In genomic region chr8:70743656-70744590, GRCm38 (mm10) we compare ENCODE assay signal across 8 mouse cellular contexts. TPM values are rescaled to one million over a fixed set of nuclear protein-coding genes. Genes with fewer than 3 reads are reported as not detected.
DNase-seq lines count a peak whose midpoint lies in the region; ATAC-seq lines count a peak whose summit lies in the region.

No protein-coding gene starts in this region.

- no peaks in the 10 kb centered on the region; the same call in 1 of the 2 replicates for H3K9me3 ChIP-seq in forebrain, embryonic 16.5 days (ENCODE audit: control insufficient read depth, low read length)
- no peaks in the 10 kb centered on the region for H3K9me3 ChIP-seq in hindbrain, embryonic 11.5 days (ENCODE audit: control insufficient read depth, low read length)
- no peaks in the 10 kb centered on the region for H3K9me3 ChIP-seq in limb, embryonic 12.5 days
- no peaks in the 10 kb centered on the region for H3K9me3 ChIP-seq in midbrain, embryonic 13.5 days

- WGBS in forebrain, embryonic 16.5 days: 5% methylated on average over 48 of the region's 48 CpGs
- WGBS in hindbrain, embryonic 11.5 days: 4% methylated on average over 48 of the region's 48 CpGs
- WGBS in limb, embryonic 12.5 days: 5% methylated on average over 48 of the region's 48 CpGs
- 4% methylated on average over 48 of the region's 48 CpGs for WGBS in midbrain, embryonic 13.5 days

- H3K27ac ChIP-seq in forebrain, embryonic 16.5 days (ENCODE audit: low read length): no peak overlapping the region
- H3K27ac ChIP-seq in hindbrain, embryonic 11.5 days (ENCODE audit: low read depth, low read length): no peak overlapping the region
- no peak overlapping the region for H3K27ac ChIP-seq in limb, embryonic 12.5 days
- H3K27ac ChIP-seq in midbrain, embryonic 13.5 days: no peak overlapping the region

- no peaks in the 10 kb centered on the region for H3K36me3 ChIP-seq in forebrain, embryonic 16.5 days (ENCODE audit: control insufficient read depth, insufficient read depth)
- no peaks in the 10 kb centered on the region for H3K36me3 ChIP-seq in hindbrain, embryonic 11.5 days (ENCODE audit: control insufficient read depth, insufficient read depth, low read length)
- no peaks in the 10 kb centered on the region for H3K36me3 ChIP-seq in limb, embryonic 12.5 days
- no peaks in the 10 kb centered on the region for H3K36me3 ChIP-seq in midbrain, embryonic 13.5 days

- H3K4me2 ChIP-seq in forebrain, embryonic 16.5 days (ENCODE audit: low read length): peak overlapping the region; percentile 61
- peak overlapping the region; percentile 23 for H3K4me2 ChIP-seq in hindbrain, embryonic 11.5 days (replicated peaks; ENCODE audit: low read depth, low read length)
- peak overlapping the region; percentile 50 for H3K4me2 ChIP-seq in limb, embryonic 12.5 days
- peak overlapping the region; percentile 52 for H3K4me2 ChIP-seq in midbrain, embryonic 13.5 days (replicated peaks)

- H3K4me1 ChIP-seq in forebrain, embryonic 16.5 days (replicated peaks; ENCODE audit: control insufficient read depth, insufficient read depth, low read length): peaks cover 15% of the 10 kb centered on the region
- peaks cover 6% of the 10 kb centered on the region; the same call in 1 of the 2 replicates for H3K4me1 ChIP-seq in hindbrain, embryonic 11.5 days (replicated peaks; ENCODE audit: control insufficient read depth, insufficient read depth, low read length)
- peaks cover 15% of the 10 kb centered on the region for H3K4me1 ChIP-seq in limb, embryonic 12.5 days (replicated peaks)
- H3K4me1 ChIP-seq in midbrain, embryonic 13.5 days (replicated peaks): peaks cover 17% of the 10 kb centered on the region

- H3K27me3 ChIP-seq in forebrain, embryonic 16.5 days (replicated peaks; ENCODE audit: control insufficient read depth, insufficient read depth, low read length): peaks cover 57% of the 10 kb centered on the region
- H3K27me3 ChIP-seq in hindbrain, embryonic 11.5 days (ENCODE audit: control insufficient read depth, insufficient read depth, low read length): peaks cover 45% of the 10 kb centered on the region
- peaks cover 89% of the 10 kb centered on the region for H3K27me3 ChIP-seq in limb, embryonic 12.5 days
- H3K27me3 ChIP-seq in midbrain, embryonic 13.5 days: peaks cover 87% of the 10 kb centered on the region

- peak overlapping the region; percentile 41 for H3K4me3 ChIP-seq in forebrain, embryonic 16.5 days (replicated peaks; ENCODE audit: low read length)
- H3K4me3 ChIP-seq in hindbrain, embryonic 11.5 days (ENCODE audit: low read depth, low read length): peak overlapping the region; percentile 2
- peak overlapping the region; percentile 30 for H3K4me3 ChIP-seq in limb, embryonic 12.5 days (replicated peaks)
- peak overlapping the region; percentile 30 for H3K4me3 ChIP-seq in midbrain, embryonic 13.5 days (replicated peaks)

- ATAC-seq in forebrain, embryonic 16.5 days: 0 out of 2 replicates have a peak, but pooled peaks have one; percentile 22
- ATAC-seq in hindbrain, embryonic 11.5 days (ENCODE audit: low FRiP score): peak; percentile 39
- ATAC-seq in limb, embryonic 12.5 days (ENCODE audit: insufficient number of reproducible peaks, insufficient read depth, low FRiP score, low TSS enrichment, low read depth): no peak
- ATAC-seq in midbrain, embryonic 13.5 days: peak; percentile 21; the same call in 1 of the 2 replicates

- peak overlapping the region; percentile 46; the same call in 1 of the 2 replicates for H3K9ac ChIP-seq in forebrain, embryonic 16.5 days (replicated peaks; ENCODE audit: low read depth, low read length)
- peak overlapping the region; percentile 54 for H3K9ac ChIP-seq in hindbrain, embryonic 11.5 days (ENCODE audit: low read depth, low read length)
- peak overlapping the region; percentile 40 for H3K9ac ChIP-seq in limb, embryonic 12.5 days (replicated peaks)
- H3K9ac ChIP-seq in midbrain, embryonic 13.5 days (replicated peaks): peak overlapping the region; percentile 45

- peak; percentile 30 for DNase-seq in cerebellum, adult 11-12 months
- DNase-seq in cerebellum, postnatal 4 days (ENCODE audit: low spot score in 2 of 2): no peak
- DNase-seq in brain, adult 2 months (ENCODE audit: low read depth, low spot score): peak; percentile 66
- peak; percentile 60 for DNase-seq in hindbrain, embryonic 11.5 days (ENCODE audit: low spot score)
- DNase-seq in urinary bladder, postnatal 25 days (ENCODE audit: low spot score): no peak

RNA-seq across cellular contexts. Expression of gene Rab3a, which starts 10.6 kb away (rescaled TPM):
- polyA plus RNA-seq in forebrain, embryonic 16.5 days (2015; fragmentation: Nextera tagmentation; extraction: Ambion mirVana): 350 and 395 TPM in 2 replicates
- polyA plus RNA-seq in hindbrain, embryonic 11.5 days (2014; fragmentation: Nextera tagmentation; extraction: Ambion mirVana): 91.5 and 94.3 TPM in 2 replicates
- polyA plus RNA-seq in limb, embryonic 12.5 days (2016; fragmentation: Nextera tagmentation; extraction: Ambion mirVana): 13.7 and 13.8 TPM in 2 replicates
- 261 and 275 TPM in 2 replicates for polyA plus RNA-seq in midbrain, embryonic 13.5 days (2015; fragmentation: Nextera tagmentation; extraction: Ambion mirVana)

RNA-seq across cellular contexts. Expression of gene Mpv17l2, which starts 16.8 kb away (rescaled TPM):
- polyA plus RNA-seq in forebrain, embryonic 16.5 days (2015; fragmentation: Nextera tagmentation; extraction: Ambion mirVana): 49.3 and 49.8 TPM in 2 replicates
- polyA plus RNA-seq in hindbrain, embryonic 11.5 days (2014; fragmentation: Nextera tagmentation; extraction: Ambion mirVana): 38.7 and 40.6 TPM in 2 replicates
- 25.8 and 29.0 TPM in 2 replicates for polyA plus RNA-seq in limb, embryonic 12.5 days (2016; fragmentation: Nextera tagmentation; extraction: Ambion mirVana)
- polyA plus RNA-seq in midbrain, embryonic 13.5 days (2015; fragmentation: Nextera tagmentation; extraction: Ambion mirVana): 36.2 and 38.4 TPM in 2 replicates

RNA-seq across cellular contexts. Expression of gene Pde4c, which starts 20.4 kb away (rescaled TPM):
- 0.12 and 0.54 TPM in 2 replicates for polyA plus RNA-seq in forebrain, embryonic 16.5 days (2015; fragmentation: Nextera tagmentation; extraction: Ambion mirVana)
- 0.09 TPM in 1 of 2 replicates, not detected in the other for polyA plus RNA-seq in hindbrain, embryonic 11.5 days (2014; fragmentation: Nextera tagmentation; extraction: Ambion mirVana)
- polyA plus RNA-seq in limb, embryonic 12.5 days (2016; fragmentation: Nextera tagmentation; extraction: Ambion mirVana): 0.24 and 0.33 TPM in 2 replicates
- 0.15 and 0.28 TPM in 2 replicates for polyA plus RNA-seq in midbrain, embryonic 13.5 days (2015; fragmentation: Nextera tagmentation; extraction: Ambion mirVana)

RNA-seq across cellular contexts. Expression of gene Gm3336, which starts 25.6 kb away (rescaled TPM):
- polyA plus RNA-seq in forebrain, embryonic 16.5 days (2015; fragmentation: Nextera tagmentation; extraction: Ambion mirVana): not detected in 2 replicates
- not detected in 2 replicates for polyA plus RNA-seq in hindbrain, embryonic 11.5 days (2014; fragmentation: Nextera tagmentation; extraction: Ambion mirVana)
- not detected in 2 replicates for polyA plus RNA-seq in limb, embryonic 12.5 days (2016; fragmentation: Nextera tagmentation; extraction: Ambion mirVana)
- not detected in 2 replicates for polyA plus RNA-seq in midbrain, embryonic 13.5 days (2015; fragmentation: Nextera tagmentation; extraction: Ambion mirVana)

RNA-seq across cellular contexts. Expression of gene Pik3r2, which starts 32.6 kb away (rescaled TPM):
- polyA plus RNA-seq in forebrain, embryonic 16.5 days (2015; fragmentation: Nextera tagmentation; extraction: Ambion mirVana): 145 and 149 TPM in 2 replicates
- 31.5 and 36.5 TPM in 2 replicates for polyA plus RNA-seq in hindbrain, embryonic 11.5 days (2014; fragmentation: Nextera tagmentation; extraction: Ambion mirVana)
- 80.2 and 80.6 TPM in 2 replicates for polyA plus RNA-seq in limb, embryonic 12.5 days (2016; fragmentation: Nextera tagmentation; extraction: Ambion mirVana)
- 78.9 and 87.2 TPM in 2 replicates for polyA plus RNA-seq in midbrain, embryonic 13.5 days (2015; fragmentation: Nextera tagmentation; extraction: Ambion mirVana)

Comparison
In these comparisons a context has a peak if more than half of its experiments do, and no peak if none do; other contexts are left out.
1. DNase-seq: peak in cerebellum, adult 11-12 months (single experiment), brain, adult 2 months (single experiment) and hindbrain, embryonic 11.5 days (single experiment); none in cerebellum, postnatal 4 days (0 of 2) and urinary bladder, postnatal 25 days (single experiment).
2. Peak in every context shown above with its lines, with median percentiles within 50 percentile points of each other: H3K4me2 ChIP-seq, H3K4me3 ChIP-seq and H3K9ac ChIP-seq.